Mouse (Mus musculus): ENCODE measurements at regions not wholly inside any gene's neighbourhood (a gene's known extent, or its start where the extent isn't known, plus 50 kb on each side); places are given as distances from the start of the nearest gene placed in this dataset.

DNA sequence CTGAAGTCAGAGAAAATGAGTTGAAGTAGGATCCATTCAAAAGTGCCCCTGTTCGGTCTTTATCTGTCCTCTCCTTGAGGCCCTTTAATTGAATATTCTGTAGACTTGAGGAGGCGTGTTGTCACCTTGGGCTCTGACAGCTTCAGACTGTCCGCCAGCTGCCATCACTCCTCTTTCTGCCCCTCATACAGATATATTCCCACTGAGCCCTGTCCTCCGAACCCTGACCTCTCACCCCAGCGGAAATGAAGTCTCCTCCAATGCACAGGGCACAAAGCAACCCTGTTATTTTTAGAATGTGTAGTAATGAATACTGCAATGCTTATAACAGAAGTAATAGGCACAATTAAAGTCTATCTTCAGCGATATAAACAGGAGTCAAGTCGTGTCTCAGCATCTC, 117.4 kb upstream of the Gm14444 start:
- DNase-seq (ENCODE audit: low read depth, low spot score), result no peak

DNA sequence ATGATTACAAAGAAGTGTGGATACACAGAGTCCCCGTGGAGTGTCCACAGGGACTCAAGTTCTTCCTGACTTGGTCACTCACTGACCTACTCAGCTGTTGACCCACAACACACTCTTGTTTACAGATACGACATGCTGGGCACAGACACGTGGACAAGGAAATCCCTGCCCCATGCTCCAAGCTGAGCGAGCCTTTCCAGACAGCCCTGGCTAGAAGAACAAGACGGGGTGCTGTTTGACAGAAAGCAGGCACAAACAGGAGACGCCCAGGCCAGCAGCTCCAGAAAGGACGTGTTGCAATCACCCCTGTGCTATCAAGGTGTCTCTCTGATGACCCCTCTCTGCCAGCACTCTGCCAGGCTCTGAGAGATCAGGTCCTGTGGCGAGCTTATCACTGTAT, 112.6 kb upstream of the Gm14444 start:
- DNase-seq (ENCODE audit: low read depth, low spot score), result no peak

- DNase-seq (ENCODE audit: low read depth, low spot score), result no peak
Measured at GRCm38 (mm10) chr2:174899940-174900670, 109.9 kb upstream of the Gm14444 start.

DNA sequence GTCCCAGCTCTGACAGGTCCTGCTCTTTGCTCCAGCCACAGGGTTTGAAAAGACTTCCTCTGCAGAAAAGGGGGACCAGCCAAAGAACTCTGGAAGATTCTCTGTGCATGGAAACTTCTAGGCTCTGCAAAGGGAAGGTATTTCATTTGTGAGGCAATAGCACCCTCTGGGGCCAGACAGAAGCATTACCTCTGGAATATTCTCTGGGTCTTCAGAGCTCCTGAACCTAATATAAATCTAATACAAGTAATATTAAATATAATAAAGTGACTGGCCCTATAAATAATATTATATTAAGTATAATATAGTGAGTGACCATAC, 109.4 kb upstream of the Gm14444 start:
- DNase-seq (ENCODE audit: low read depth, low spot score), result peak; percentile 70

- DNase-seq (ENCODE audit: low read depth, low spot score), result no peak
Measured at GRCm38 (mm10) chr2:174901801-174902200, 108.2 kb upstream of the Gm14444 start.

DNA sequence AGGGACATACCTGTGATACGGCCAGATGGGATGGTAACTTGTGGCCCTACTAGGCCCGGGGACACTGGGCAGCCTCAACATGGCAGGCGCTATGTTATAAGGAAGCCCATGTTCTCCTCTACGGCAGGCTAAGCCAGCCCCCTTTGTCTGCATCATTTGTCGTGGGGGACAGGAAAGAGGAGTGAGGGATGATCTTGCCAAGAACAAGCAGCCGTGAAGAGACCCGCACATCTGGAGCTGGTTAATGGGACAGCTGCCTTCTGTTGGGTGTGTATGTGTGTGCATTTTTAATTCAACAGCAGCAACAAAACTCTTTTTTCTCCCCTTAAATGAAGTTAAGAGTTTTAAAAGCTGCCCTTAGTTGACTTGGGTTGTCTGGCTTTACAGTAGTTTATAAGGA, 106.4 kb upstream of the Gm14444 start:
- DNase-seq (ENCODE audit: low read depth, low spot score), result no peak

DNA sequence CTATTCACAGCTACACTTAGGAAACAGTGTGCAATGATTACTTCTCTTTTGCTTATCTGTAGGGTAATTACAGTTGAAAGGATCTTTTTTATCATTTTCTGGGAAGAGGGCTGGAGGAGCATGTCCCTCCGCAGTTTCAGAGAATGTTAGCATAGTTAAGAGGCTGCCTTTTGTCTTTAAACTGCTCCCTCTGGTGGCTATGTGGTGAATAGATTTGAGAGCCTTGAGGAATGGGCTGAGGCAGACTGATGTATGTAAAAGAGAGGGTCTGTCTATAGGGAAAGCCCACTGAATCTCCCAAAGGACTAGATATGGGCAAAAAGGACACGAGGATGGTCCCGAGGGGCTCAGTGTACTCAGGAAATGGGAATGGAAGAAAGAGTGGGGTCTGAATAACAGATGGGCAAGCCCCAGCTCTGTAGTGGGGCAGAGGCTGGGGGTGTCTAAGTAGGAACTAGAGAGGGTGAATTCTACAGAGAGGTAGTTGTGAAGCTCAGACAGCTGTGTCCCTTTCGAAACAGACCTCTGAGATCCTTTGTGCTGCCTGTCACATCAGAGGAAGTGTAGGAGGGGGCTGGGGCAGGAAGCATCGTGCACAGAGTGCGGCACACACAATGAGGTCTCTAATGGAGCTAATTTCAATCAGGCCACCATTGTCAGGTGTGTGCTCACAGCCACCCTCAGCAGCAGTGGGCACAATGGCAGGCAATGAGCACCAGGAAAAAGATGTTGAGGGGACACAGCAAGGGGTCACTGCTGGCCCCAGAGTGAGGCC, 104.0 kb upstream of the Gm14444 start:
- peak; percentile 75 for DNase-seq (ENCODE audit: low read depth, low spot score)

DNA sequence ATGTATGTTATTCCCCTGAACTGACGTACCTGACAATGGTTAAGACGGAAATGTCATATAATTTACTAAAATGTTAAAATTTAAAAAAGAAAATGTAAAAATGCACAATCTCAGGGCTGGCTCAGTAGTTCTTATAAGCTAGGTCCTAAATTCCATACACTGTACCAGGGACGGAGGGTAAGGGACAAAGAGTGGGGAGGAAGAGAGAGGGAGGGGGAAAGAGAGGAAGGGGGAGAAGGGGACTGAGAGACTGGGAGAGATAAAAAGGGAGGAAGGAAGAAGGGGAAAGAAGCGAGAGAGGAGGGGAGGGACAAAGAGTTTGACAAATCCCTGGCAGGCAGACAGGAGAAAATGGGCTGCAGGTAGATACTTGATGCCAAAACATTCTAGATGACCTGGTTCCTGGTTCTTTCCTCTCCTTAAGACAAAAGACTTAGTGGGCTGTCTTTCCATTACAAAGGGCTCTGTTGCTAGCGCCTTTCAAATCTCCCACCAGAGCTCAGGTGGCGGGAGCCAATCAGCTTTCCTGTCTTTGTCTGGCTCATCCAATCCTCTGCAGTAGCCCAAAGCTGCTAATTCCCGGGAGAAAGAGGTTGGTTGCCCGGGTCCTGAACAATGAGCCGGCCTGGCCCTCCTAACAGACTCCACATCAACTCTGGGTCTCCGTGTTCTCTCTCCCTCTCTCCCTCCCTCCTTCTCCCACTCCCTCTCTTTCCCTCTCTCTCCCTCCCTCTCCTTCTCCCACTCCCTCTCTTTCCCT, 92.7 kb upstream of the Gm14444 start:
- peak; percentile 67 for DNase-seq (ENCODE audit: low read depth, low spot score)

DNA sequence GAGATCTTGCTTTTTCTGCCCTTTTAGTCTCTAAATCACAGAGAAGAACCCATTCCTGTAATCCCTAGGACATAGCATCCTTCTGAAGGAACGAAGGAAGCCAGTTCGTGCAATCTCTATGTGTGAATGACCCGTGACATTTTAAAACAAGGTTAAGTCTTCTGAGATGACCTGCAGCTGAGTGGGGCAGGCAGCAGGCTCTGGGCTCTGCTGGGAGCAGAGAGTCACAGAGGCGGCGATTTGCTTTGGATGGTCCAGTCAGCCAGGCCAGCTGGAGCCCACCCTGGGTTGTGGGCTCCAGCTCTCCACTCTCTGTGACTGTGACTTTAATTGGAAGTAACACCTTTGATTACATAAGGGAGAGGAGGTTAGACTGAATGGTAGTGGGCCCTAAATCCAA, 92.1 kb upstream of the Gm14444 start:
- no peak for DNase-seq (ENCODE audit: low read depth, low spot score)

GRCm38 (mm10) chr2:174922208-174922607, 87.8 kb upstream of the Gm14444 start:
- no peak for DNase-seq (ENCODE audit: low read depth, low spot score)

GRCm38 (mm10) chr2:174929718-174930117, 80.3 kb upstream of the Gm14444 start:
- no peak for DNase-seq (ENCODE audit: low read depth, low spot score)

DNA sequence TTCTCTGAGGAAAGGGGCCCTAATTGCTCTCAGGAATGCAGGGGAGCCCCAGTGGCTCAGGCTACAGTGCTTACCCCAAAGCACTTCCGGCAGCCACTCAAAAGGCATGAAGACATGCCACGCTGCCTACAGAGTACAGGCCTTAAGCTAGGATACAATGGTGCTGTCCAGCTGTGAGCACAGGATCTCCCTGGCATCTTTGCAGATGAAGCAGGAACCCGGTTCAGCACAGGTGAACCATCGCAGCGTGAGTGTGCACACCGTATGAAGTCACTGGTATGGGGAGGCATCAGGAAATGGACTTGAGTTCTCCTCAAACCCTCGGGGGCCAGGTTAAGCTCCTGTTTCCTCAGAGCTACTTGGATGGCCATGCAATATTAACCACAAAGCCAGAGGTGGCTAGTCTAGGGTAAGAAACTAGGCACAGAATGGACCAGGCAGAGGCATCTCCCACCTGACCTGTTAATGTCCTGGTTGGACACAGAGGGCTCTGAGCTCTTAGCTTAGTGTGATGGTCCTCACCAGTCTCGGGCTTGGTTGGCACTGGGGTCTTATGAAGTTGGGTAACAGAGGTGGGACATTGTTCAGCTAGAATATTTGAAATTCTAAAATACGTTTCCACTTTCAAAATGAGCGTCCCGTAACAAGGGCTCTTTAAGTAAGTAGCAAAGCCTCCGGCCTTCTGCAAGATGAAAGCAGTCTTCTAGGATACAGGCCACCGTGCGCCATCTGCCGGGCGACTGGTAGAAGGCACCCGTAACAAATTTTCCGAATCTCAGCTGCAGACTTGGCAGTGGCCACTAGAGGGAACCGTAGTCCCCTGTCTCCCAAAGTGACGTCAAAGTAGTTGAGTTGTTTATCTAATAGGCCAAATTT, 77.7 kb upstream of the Gm14444 start:
- DNase-seq (ENCODE audit: low read depth, low spot score), result peak; percentile 86

DNA sequence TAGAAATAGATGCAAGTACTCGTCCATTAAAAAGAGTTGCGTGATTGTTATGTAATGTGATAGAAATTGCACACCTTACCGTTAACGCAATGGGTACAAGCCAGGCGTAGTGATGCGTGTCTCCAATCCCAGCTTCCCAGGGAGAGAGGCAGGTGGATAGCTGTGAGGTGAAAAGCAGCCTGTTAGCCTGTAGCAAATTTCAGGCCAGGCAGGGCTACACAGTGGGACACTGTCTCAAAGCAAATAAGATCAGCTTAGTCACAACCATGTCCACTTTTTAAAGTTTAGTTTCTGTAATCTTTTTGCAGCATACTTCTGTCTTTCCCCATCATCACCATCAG, 77.1 kb upstream of the Gm14444 start:
- no peak for DNase-seq (ENCODE audit: low read depth, low spot score)

DNA sequence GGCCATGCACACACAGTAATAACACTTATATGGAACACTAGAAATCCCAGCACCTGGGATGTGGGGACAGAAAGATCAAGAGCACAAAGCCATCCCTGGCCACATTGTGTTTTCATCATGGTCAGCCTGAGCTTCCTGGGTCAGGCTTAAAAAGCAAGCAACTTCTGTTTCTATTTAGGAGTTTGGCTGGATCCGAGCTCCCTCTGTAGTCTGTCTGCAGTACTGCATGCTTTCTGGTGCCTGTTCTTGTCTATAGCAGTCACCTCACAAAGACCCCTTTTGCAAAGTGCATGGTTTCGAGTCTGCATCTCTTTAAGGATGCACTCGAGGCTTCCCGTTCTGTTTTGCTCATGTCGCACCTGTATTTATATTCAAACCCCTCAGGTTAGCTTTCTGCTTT, 73.4 kb upstream of the Gm14444 start:
- peak; percentile 65 for DNase-seq (ENCODE audit: low read depth, low spot score)

DNA sequence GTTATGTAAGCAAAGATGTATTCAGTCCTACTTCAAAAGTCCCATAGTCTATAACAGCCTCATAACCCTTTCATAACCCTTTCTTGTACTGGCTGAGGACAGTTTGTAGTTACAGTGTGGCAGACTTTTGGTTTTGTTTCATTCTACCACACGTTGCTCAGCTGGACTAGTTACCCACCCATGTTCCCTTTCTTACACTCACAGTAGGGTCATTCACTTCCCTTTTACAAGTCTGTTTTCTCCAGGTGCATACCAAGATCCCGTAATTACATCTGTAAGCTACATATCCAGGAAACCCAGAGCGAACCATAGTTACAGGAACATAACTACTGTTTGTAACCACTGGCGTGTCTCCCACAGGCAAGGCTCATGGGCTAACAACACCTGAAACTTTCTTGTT, 72.1 kb upstream of the Gm14444 start:
- no peak for DNase-seq (ENCODE audit: low read depth, low spot score)

DNA sequence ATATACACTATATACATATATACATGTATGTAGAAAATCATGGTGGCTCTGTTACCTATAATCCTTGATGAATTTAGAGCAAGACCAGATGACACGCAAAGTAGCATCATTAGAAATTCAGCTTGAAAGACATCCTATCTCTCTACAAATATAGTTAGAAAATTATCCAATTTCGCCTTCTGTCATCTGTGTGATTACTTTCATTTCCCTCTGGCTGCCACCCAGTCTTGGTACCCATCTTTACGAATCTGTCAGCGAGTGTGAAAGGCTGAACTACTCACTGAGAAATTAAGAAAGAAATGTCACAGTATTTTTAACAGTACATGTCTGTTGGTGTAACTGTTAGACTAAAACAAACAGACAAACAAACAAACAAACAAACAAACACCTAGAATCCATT, 67.8 kb upstream of the Gm14444 start:
- no peak for DNase-seq (ENCODE audit: low read depth, low spot score)

DNA sequence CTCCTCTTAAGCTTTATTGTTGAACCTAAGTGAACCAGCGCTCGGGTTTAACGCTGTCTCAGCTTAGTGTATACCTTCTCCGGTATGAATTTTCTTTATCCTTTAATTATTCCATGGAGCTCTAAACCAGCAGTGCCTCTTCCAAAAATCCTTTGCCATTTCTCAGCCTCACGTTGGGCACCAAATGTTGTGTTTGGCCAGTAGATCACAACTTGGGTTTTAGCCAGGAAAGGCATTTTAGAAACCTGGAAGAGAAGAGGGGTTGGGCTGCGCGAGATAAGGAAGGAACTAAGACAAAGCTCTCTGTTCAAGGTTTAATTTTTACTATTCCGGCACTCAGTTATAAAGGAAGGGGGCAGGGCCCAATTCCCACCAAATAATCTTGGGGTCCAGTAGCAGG, 61.9 kb upstream of the Gm14444 start:
- DNase-seq (ENCODE audit: low read depth, low spot score), result no peak

Measured in forelimb bud, embryonic 11.5 days (tissue).